Mouse (Mus musculus): ENCODE results near the gene Vangl2.

DNA sequence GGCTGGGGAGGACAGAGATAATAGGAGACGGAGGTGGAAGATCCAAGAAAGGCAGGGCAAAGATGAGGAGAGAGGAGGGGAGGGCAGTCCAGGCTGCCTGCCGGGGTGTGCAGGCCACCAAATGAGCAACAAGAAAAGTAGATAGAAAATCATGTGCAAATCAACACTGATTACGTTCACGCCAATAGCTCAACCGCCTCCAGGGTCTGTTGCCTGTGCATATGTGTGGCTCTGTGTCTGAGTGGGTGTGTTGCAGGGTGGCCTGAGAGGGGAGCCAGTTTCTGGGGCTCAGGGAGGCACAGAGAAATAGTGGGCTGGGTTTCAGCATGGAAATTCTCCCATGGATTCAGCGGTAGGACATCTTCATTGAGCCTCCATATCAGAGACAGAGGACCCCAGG lies 30.1 kb upstream of the Vangl2 start:
- TF ChIP-seq POLR2A (IDR thresholded peaks at IDR 0.05; ENCODE audit: extremely low read depth, insufficient read depth, low read length) (no peak), CTCF (IDR thresholded peaks at IDR 0.05; ENCODE audit: low read depth, low read length) (no peak)

Data from liver, adult 2 months (tissue).